Mouse (Mus musculus): ENCODE measurements around the gene Rps2. TPM values are rescaled to one million over a fixed set of nuclear protein-coding genes. Genes with fewer than 3 reads are reported as not detected.

The Rps2 gene
- polyA plus RNA-seq, 1 experiment = not detected

GRCm38 (mm10) chr17:24697985-24698384 lies 19.9 kb upstream of the Rps2 start:
- Histone ChIP-seq H3K27ac (ENCODE audit: insufficient read depth, low read depth, low read length) (no peak overlapping the region), H3K4me3 (ENCODE audit: insufficient read depth, low read depth, low read length) (no peak overlapping the region), H3K4me1 (ENCODE audit: control insufficient read depth, insufficient read depth, low read length) (peaks cover 6% of the 10 kb centered on the region)
- 14% methylated on average over 5 of the region's 5 CpGs for WGBS
- TF ChIP-seq CTCF (IDR thresholded peaks at IDR 0.05; ENCODE audit: insufficient read depth, low read depth, low read length) = no peak
- TF ChIP-seq POLR2A (IDR thresholded peaks at IDR 0.05; ENCODE audit: insufficient read depth, low read depth, low read length) = no peak

- Histone ChIP-seq H3K4me1 (ENCODE audit: control insufficient read depth, insufficient read depth, low read length) (peaks cover 6% of the 10 kb centered on the region), H3K27ac (ENCODE audit: insufficient read depth, low read depth, low read length) (no peak overlapping the region), H3K4me3 (ENCODE audit: insufficient read depth, low read depth, low read length) (no peak overlapping the region)
- WGBS = 72% methylated on average over 9 of the region's 9 CpGs
- TF ChIP-seq CTCF (IDR thresholded peaks at IDR 0.05; ENCODE audit: insufficient read depth, low read depth, low read length) (no peak), POLR2A (IDR thresholded peaks at IDR 0.05; ENCODE audit: insufficient read depth, low read depth, low read length) (no peak)
Measured at GRCm38 (mm10) chr17:24698715-24699114, 19.2 kb upstream of the Rps2 start.

GRCm38 (mm10) chr17:24699473-24699872 lies 18.4 kb upstream of the Rps2 start:
- 84% methylated on average over 2 of the region's 2 CpGs for WGBS
- H3K4me3 ChIP-seq (ENCODE audit: insufficient read depth, low read depth, low read length) = no peak overlapping the region
- peaks cover 6% of the 10 kb centered on the region for H3K4me1 ChIP-seq (ENCODE audit: control insufficient read depth, insufficient read depth, low read length)
- no peak for TF ChIP-seq POLR2A (IDR thresholded peaks at IDR 0.05; ENCODE audit: insufficient read depth, low read depth, low read length)
- TF ChIP-seq CTCF (IDR thresholded peaks at IDR 0.05; ENCODE audit: insufficient read depth, low read depth, low read length) = no peak
- no peak overlapping the region for H3K27ac ChIP-seq (ENCODE audit: insufficient read depth, low read depth, low read length)

- peaks cover 4% of the 10 kb centered on the region; the same call in 1 of the 2 replicates for H3K4me1 ChIP-seq (ENCODE audit: control insufficient read depth, insufficient read depth, low read length)
- 94% methylated on average over 9 of the region's 9 CpGs for WGBS
- no peak for TF ChIP-seq CTCF (IDR thresholded peaks at IDR 0.05; ENCODE audit: insufficient read depth, low read depth, low read length)
- no peak for TF ChIP-seq POLR2A (IDR thresholded peaks at IDR 0.05; ENCODE audit: insufficient read depth, low read depth, low read length)
- H3K27ac ChIP-seq (ENCODE audit: insufficient read depth, low read depth, low read length) = no peak overlapping the region
- no peak overlapping the region for H3K4me3 ChIP-seq (ENCODE audit: insufficient read depth, low read depth, low read length)
Measured at GRCm38 (mm10) chr17:24701251-24701650, 16.7 kb upstream of the Rps2 start.

- 98% methylated on average over 3 of the region's 3 CpGs for WGBS
Measured at GRCm38 (mm10) chr17:24705821-24706220, 12.1 kb upstream of the Rps2 start.

GRCm38 (mm10) chr17:24706982-24707800 lies 10.7 kb upstream of the Rps2 start, which contains the start of gene Tbl3:
Gene Tbl3 (minus strand): TSS chr17:24707660.
- WGBS = 3% methylated on average over 32 of the region's 32 CpGs
- TF ChIP-seq POLR2A (IDR thresholded peaks at IDR 0.05; ENCODE audit: insufficient read depth, low read depth, low read length) = peak; percentile 86; the same call in 1 of the 2 replicates
- TF ChIP-seq CTCF (IDR thresholded peaks at IDR 0.05; ENCODE audit: insufficient read depth, low read depth, low read length) = no peak
- peak within 1 kb of the TSS; percentile 96 for H3K4me3 ChIP-seq (ENCODE audit: insufficient read depth, low read depth, low read length)

More at GRCm38 (mm10) chr17:24705821-24706220, 12.1 kb upstream of the Rps2 start:
- Histone ChIP-seq H3K27ac (ENCODE audit: insufficient read depth, low read depth, low read length) (no peak overlapping the region), H3K4me3 (ENCODE audit: insufficient read depth, low read depth, low read length) (no peak overlapping the region), H3K4me1 (ENCODE audit: control insufficient read depth, insufficient read depth, low read length) (peaks cover 6% of the 10 kb centered on the region; the same call in 1 of the 2 replicates)
- TF ChIP-seq POLR2A (IDR thresholded peaks at IDR 0.05; ENCODE audit: insufficient read depth, low read depth, low read length) = no peak
- no peak for TF ChIP-seq CTCF (IDR thresholded peaks at IDR 0.05; ENCODE audit: insufficient read depth, low read depth, low read length)

GRCm38 (mm10) chr17:24707801-24708425 lies 10.0 kb upstream of the Rps2 start:
- Histone ChIP-seq H3K27ac (ENCODE audit: insufficient read depth, low read depth, low read length) (peak overlapping the region; percentile 25), H3K4me3 (ENCODE audit: insufficient read depth, low read depth, low read length) (peak overlapping the region; percentile 96), H3K4me1 (ENCODE audit: control insufficient read depth, insufficient read depth, low read length) (peaks cover 6% of the 10 kb centered on the region; the same call in 1 of the 2 replicates)
- 3% methylated on average over 24 of the region's 24 CpGs for WGBS
- no peak for TF ChIP-seq POLR2A (IDR thresholded peaks at IDR 0.05; ENCODE audit: insufficient read depth, low read depth, low read length)
- TF ChIP-seq CTCF (IDR thresholded peaks at IDR 0.05; ENCODE audit: insufficient read depth, low read depth, low read length) = no peak

More at GRCm38 (mm10) chr17:24706982-24707800, 10.7 kb upstream of the Rps2 start, which contains the start of gene Tbl3:
- peak within 1 kb of the TSS; percentile 25 for H3K27ac ChIP-seq (ENCODE audit: insufficient read depth, low read depth, low read length)
- H3K4me1 ChIP-seq (ENCODE audit: control insufficient read depth, insufficient read depth, low read length) = peaks cover 6% of the 10 kb centered on the region; the same call in 1 of the 2 replicates

- H3K4me1 ChIP-seq (ENCODE audit: control insufficient read depth, insufficient read depth, low read length) = peaks cover 6% of the 10 kb centered on the region; the same call in 1 of the 2 replicates
- TF ChIP-seq CTCF (IDR thresholded peaks at IDR 0.05; ENCODE audit: insufficient read depth, low read depth, low read length) (no peak), POLR2A (IDR thresholded peaks at IDR 0.05; ENCODE audit: insufficient read depth, low read depth, low read length) (no peak)
- 29% methylated on average over 2 of the region's 2 CpGs for whole genome bisulfite sequencing
- no peak overlapping the region for H3K27ac ChIP-seq (ENCODE audit: insufficient read depth, low read depth, low read length)
- H3K4me3 ChIP-seq (ENCODE audit: insufficient read depth, low read depth, low read length) = no peak overlapping the region
Measured at GRCm38 (mm10) chr17:24708646-24709045, 9.3 kb upstream of the Rps2 start.

GRCm38 (mm10) chr17:24715556-24715955 lies 2.4 kb upstream of the Rps2 start:
- no peak for TF ChIP-seq CTCF (IDR thresholded peaks at IDR 0.05; ENCODE audit: insufficient read depth, low read depth, low read length)
- no peak for TF ChIP-seq POLR2A (IDR thresholded peaks at IDR 0.05; ENCODE audit: insufficient read depth, low read depth, low read length)
- Histone ChIP-seq H3K27ac (ENCODE audit: insufficient read depth, low read depth, low read length) (no peak overlapping the region), H3K4me3 (ENCODE audit: insufficient read depth, low read depth, low read length) (no peak overlapping the region), H3K4me1 (ENCODE audit: control insufficient read depth, insufficient read depth, low read length) (no peaks in the 10 kb centered on the region)
- 58% methylated on average over 6 of the region's 6 CpGs for WGBS

Measured in olfactory bulb, adult 2 months (tissue).